Mouse (Mus musculus) small intestine, adult 2 months (tissue): Measurements from ENCODE around the gene Slc7a5.

Experiments used
- CTCF ChIP-seq: fragments of 200-500 bp; IDR thresholded peaks from 2 replicates; pipeline ENCODE4 v1.5.1; 2012; ENCODE audit warnings: low read depth, mild to moderate bottlenecking, control low read depth, inconsistent platforms, low read length, moderate library complexity, mixed read lengths; ENCODE audit not compliant: insufficient replicate concordance, insufficient read length; ENCODE audit errors: extremely low read depth
- POLR2A ChIP-seq: fragments of 200-500 bp; IDR thresholded peaks from 2 replicates; pipeline ENCODE4 v1.6.1; 2012; ENCODE audit warnings: low read depth, mild to moderate bottlenecking, control low read depth, inconsistent platforms, low read length, moderate library complexity

GRCm38 (mm10) chr8:121881921-121882320, 25.6 kb downstream of the Slc7a5 start:
- TF ChIP-seq CTCF, result no peak
- TF ChIP-seq POLR2A, result no peak
